Mouse (Mus musculus) telencephalon, adult 2 months (tissue): ENCODE measurements at regions not wholly inside any gene's neighbourhood (a gene's known extent, or its start where the extent isn't known, plus 50 kb on each side); places are given as distances from the start of the nearest gene placed in this dataset.
"Not testable (repeated sequence)": the region's sequence is repeated elsewhere in the genome, so short reads cannot be mapped to it uniquely, and the experiment has no call there.

ENCODE experiments used
- DNase-seq: peaks from one replicate; pipeline ENCODE4 v3.0.0-alpha.2; 2011; ENCODE audit warnings: low read depth, low spot score

DNA sequence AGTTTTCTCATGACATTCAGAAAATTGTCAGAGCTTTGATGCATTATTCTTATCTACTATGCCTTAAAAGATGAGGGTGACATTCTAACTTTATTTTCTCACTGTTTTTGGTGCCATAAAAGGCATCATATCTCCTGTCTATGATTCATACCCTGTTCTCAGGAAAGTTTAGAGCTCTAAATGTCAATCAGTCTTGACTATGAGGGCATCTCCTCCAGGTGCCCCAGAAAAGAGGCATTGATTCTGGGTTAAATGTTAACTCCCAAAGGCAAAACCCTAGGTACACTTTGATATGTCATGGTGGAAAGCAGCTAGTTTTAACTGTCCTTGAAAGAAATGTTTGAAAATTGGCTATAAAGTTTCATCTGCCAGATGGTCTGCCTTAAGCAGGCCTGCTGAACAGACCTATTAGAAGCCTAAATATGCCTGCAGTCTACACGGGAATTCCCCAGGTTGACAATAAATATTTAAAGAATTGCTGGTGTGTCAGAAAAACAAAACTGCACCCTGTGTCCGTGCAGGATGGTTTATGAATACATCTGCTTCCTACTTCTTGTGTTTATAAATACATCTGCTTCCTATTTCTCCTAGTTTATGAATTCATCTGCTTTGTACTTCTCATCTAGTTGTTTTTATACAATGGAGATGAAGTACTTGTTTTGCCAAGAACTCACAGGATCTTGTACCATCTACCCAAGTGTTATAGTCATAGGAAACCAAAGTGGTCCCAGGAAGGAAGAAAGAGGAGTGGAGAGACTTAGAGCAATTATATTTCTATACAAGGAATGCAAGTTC is 172.3 kb downstream of the Snca start:
- no peak for DNase-seq

DNA sequence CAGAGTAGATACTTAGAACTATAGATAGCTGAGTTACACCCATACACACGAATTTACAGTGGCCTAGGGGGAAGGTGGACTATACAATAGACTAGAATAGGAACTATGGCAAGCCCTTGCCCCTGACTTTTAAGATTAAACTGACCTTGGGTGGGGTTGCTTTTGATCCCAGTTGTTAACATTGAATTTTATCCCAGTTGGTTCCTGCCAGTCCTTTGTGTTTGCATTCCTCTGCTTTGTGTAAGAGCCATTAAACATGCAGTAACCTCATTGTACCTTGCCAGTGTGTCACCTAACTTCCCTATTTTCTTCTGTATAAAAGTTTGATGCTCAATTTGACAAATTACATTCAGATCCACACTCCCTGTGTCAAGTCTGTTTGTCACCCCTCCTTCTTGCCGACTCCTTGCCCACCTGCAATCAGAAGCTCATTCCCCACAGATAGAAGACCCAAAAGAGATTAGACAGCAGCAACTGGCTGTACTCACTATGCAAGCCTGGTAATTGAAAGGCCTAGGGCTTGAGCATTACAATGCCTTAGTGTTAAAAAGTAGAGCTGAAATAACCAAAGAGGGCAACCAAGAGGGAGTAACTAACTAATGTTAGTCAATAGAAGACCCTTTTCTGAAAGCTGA is 182.6 kb downstream of the Snca start:
- DNase-seq, result not testable (repeated sequence)

DNA sequence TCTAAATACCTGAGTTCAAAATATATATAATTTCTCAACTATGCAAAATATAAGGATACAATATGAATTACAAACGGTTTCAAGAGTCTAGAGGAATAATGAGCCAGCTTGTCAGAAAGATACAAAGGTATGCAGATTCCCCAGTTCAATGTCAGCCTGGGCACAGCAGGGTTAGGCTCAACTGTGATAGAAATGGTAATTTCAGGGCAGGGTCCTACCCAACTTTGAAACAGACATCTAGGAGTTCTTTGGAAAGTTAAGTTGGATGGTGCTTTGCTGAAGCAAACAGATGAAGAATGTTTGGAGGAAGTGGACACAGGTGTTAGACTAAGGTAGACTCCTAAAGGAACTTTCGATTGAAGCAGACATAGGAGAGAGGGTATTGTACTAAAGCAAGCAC is 187.4 kb downstream of the Snca start:
- DNase-seq, result no peak

DNA sequence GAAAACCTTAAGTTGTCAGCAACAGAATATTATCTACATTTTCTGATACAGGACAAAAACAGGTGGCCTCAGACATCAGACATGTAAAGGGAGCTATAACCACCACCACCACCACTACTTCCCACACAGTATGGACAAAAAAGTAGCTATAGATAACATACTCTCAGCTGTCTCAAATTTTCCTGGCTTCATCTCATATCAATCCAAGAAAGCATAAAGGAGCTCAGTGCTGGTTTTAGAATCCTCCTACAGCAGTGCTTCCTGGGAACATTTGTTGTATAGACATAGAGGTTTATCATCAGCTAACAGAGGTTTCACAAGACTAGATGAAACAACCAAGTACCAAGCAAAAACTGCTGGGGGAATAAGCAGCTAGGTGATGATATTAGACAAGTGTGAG is 213.3 kb downstream of the Snca start:
- DNase-seq, result peak; percentile 51

DNA sequence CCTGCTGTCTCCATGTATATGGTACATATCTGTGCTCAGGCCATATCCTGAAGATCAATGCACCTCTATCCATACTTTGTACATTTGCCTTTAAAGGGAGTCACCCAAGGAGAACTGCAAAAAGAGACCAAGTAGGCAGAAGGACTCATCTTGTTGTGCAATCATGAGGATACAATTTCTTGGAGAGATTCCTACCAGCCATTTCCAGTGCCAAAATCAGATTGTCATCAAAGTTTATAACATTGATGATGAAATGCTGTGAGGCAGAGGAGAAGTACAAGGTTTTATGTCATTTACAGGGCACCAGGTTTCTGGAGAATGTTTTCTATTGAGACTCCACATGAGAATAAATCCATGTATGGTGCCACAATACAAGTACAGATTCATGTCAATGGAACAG is 229.5 kb downstream of the Snca start:
- no peak for DNase-seq

DNA sequence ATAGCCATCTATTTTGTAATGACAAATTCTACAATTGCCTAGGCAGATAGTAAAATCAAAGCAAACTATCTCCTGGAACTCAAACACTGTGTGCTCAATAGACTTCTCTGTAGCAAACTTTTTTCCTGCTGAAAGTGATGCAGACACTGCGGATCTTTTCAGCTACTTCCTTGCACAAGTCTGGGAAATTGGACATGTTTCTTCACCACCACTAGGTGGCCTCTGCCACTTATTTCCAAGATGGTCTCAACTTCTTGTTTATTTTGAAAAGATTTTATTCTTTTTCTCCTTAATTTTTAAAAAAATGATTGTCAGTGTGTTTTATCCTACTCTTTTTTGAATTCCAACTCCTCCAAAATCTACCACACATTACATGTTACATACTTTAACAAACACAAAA is 265.4 kb downstream of the Snca start:
- DNase-seq, result peak; percentile 8

DNA sequence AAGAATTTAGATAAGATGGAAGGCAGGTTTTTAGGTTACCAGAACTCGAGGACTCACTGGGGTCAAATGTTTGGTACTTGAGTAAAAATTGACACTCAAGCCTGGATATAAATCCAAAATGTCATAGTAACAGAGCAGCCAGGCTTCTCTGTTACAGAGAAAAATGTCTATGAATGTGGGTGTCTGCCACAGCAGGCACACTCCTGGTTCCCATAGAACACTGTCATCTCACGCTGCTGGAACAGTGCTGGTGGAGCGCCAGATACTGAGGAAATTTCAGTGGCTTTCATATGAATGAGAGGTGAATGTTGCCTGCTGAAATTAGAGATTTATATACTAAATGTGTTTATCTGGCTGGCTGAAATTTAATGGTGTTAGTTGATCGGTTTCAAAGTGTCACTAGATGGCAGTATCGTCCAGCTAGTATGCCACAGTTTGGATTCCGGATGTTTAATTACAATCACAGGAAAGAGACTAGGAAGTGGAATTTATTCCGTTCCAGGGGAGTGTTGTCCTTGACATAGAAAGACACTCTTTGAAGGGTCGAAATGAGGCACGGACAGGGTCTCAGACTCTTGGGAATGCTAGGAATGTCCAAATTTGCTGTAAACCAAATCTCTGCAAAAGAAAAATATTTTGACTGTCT is 273.9 kb downstream of the Snca start:
- DNase-seq, result peak; percentile 50
